Mouse (Mus musculus): ENCODE measurements around the gene Deaf1.

GRCm38 (mm10) chr7:141339215-141339920 lies 11.9 kb upstream of the Deaf1 start:
- TF ChIP-seq CTCF (IDR thresholded peaks at IDR 0.05; ENCODE audit: low read depth): no peak
- no peak for TF ChIP-seq EP300 (IDR thresholded peaks at IDR 0.05; ENCODE audit: low read depth)
